Mouse (Mus musculus) skeletal muscle tissue, postnatal 0 days (tissue): Measurements from ENCODE around the gene Trim34a. TPM values are rescaled to one million over a fixed set of nuclear protein-coding genes. Genes with fewer than 3 reads are reported as not detected.

Experiments used
- polyA plus RNA-seq: library from polyadenylated mRNA; unstranded; fragments of >200 nt; fragmentation: Nextera tagmentation; extraction: Ambion mirVana; gene quantifications from 2 replicates; pipeline ENCODE4 v1.2.1, GENCODE M21; 2015

Gene Trim34a
- 1.7 and 2.2 TPM in 2 replicates for polyA plus RNA-seq

DNA sequence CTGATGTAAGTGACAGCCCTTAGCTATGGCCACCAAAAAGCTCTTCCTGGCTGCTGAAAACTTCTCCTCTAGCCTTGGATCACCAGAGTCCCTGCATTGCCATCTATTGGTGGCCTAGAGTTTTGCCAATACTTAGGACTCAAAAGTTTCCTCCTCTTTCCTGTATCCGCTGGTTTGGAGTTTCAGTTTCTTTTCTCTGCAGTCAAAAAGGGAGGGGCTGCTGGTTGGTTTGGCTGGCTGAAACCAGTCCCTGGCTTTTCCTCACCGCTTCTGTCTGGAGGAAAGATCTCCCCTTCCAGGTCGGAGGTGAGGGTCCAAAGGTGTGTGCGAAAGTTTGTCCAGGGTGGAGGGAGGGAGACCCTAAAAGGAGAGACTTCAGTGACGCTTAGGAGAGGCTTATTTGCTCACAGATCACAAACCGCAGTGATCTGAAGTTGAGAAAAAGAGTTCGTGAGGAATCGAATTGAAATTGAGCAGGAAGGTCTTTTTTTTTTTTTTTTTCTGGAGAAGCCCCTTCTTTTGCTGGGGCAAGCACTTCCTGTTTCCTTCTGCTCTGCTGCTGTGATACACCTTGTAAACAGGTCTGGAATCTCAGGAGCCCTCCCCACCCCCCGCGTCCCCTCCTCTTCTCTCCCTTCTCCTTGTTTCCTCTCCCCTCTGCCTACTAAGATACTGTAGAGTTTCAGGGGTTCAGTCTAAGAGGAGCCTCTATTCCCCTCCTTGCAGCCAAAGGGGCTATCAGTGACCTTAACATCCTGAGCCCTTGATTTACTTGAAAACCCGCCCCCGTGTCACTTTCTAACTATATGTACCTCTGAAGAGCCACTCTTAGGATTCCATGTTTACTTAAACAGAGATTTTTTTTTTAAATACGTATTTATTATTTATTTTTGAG, at the start of gene Trim34a:
Gene Trim34a (plus strand): TSS at position 171 of the 895 bp plus-strand sequence.

GRCm38 (mm10) chr7:104195885-104196284, 48.4 kb upstream of the Trim34a start, which contains the start of gene Olfr649:
Gene Olfr649, minus strand, starts transcription at chr7:104195985.

DNA sequence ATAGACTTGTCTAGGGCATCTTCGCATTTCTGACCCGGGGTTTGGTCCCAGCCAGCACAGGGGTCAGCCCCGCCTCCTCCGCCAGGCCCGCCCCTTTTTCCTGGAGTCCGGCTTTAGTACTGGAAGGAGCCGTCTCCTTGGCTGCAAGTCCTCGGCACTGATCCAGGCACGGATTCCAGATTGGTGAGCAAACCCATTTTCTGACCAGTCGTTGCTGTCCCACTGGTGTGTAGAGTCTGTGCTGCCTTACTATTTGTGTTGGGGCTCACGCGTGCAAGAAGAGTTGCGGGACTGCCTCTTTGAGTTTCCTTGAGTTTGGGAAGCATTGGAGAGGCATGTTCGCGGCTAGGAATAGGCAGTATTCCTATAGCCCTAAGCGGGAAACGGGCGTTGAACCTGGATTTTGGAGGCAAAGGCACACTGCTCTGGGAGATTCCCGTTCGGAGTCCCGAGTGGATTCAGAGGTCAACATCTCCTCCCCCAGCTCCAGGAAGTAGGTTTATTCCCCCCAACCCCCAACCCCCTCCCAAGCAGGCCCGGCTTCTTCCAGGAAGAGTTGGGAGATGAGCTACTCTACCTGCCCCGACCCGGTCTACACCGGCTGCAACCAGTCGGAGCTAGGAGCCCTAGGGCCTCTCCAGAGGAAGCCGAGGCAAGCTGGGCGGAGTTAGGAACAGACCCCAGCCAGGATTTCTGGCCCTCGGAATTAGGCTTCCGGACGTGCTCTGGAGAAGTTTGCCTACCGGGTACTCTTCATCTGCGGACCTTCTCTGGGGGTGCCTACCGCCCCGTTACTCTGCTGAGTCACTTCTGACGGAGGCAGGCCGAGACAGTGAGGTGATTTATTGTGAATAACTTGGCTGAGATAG, 25.3 kb upstream of the Trim34a start, which contains the start of gene Trim6:
Gene Trim6 (plus strand): TSS at position 93 of the 869 bp plus-strand sequence.

DNA sequence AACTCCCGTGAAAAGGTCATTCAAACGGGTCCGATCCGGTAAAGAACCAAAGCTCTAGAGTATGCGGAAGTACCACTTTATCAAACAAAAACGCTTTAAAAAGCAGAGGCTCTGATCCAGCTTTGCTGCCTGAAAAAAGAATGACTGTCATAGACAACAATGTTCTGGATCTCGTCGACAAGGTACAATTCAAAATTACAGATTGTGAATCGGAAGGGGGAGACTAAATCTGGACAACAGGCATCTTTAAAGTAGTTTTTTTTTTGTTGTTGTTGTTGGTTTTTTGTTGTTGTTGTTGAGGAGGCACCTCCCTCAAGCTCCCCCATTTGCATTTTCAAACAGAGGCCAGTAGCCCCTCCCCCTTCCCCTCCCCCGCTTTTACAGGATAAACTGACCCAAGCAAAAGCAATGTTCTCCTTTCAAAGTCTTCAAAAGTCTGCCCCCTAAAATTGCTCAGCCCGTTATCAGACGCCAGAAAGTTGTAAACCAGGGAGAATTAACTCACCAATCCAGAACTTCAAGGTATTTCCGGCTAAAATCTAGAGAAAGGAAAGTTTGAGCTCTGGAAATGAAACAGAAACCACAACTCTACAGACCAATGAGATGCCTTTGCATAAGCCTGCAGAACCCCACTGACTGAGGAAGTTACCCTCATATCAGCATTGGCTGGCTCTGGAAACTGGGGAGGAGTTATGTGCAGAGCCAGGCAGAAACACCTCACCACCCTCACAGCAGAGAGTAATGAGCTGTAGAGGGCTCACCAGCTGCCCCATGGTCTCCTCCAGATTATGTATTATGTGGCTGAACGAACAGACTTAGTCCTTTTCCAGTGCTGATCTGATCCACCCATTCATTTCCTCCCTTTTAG, 43.6 kb downstream of the Trim34a start, which contains the start of gene Trim5:
Gene Trim5 (minus strand): TSS at position 519 of the 868 bp plus-strand sequence.

Other genes starting within 250 kb of the Trim34a start
- not detected in 2 replicates for gene Olfr638, start 245.7 kb upstream of the Trim34a start, polyA plus RNA-seq
- gene Olfr639, start 227.2 kb upstream of the Trim34a start, polyA plus RNA-seq = not detected in 2 replicates
- not detected in 2 replicates for gene Olfr640, start 218.9 kb upstream of the Trim34a start, polyA plus RNA-seq
- not detected in 2 replicates for gene Olfr641, start 209.0 kb upstream of the Trim34a start, polyA plus RNA-seq
- gene Olfr642, start 191.8 kb upstream of the Trim34a start, polyA plus RNA-seq = not detected in 2 replicates
- gene 4930516K23Rik, start 183.0 kb upstream of the Trim34a start, polyA plus RNA-seq = not detected in 2 replicates
- gene Olfr644, start 172.6 kb upstream of the Trim34a start, polyA plus RNA-seq = not detected in 2 replicates
- gene Olfr645, start 159.0 kb upstream of the Trim34a start, polyA plus RNA-seq = not detected in 2 replicates
- not detected in 2 replicates for gene Olfr646, start 139.6 kb upstream of the Trim34a start, polyA plus RNA-seq
- gene Ubqln5, start 114.6 kb upstream of the Trim34a start, polyA plus RNA-seq = not detected in 2 replicates
- not detected in 2 replicates for gene Olfr643, start 107.1 kb upstream of the Trim34a start, polyA plus RNA-seq
- not detected in 2 replicates for gene Ubqln3, start 101.2 kb upstream of the Trim34a start, polyA plus RNA-seq
- not detected in 2 replicates for gene Ubqlnl, start 93.9 kb upstream of the Trim34a start, polyA plus RNA-seq
- not detected in 2 replicates for gene Olfm5, start 79.6 kb upstream of the Trim34a start, polyA plus RNA-seq
- gene Olfr648, start 61.1 kb upstream of the Trim34a start, polyA plus RNA-seq = 0.05 TPM in 1 of 2 replicates, not detected in the other
- gene Olfr649, start 48.5 kb upstream of the Trim34a start, polyA plus RNA-seq = not detected in 2 replicates
- 0.56 and 0.97 TPM in 2 replicates for gene Trim6, start 25.7 kb upstream of the Trim34a start, polyA plus RNA-seq
- gene Trim5, start 43.6 kb downstream of the Trim34a start, polyA plus RNA-seq = 0.45 and 0.63 TPM in 2 replicates
- 5.1 and 5.9 TPM in 2 replicates for gene Trim12a, start 71.0 kb downstream of the Trim34a start, polyA plus RNA-seq
- 0.10 TPM in 1 of 2 replicates, not detected in the other for gene Trim34b, start 85.0 kb downstream of the Trim34a start, polyA plus RNA-seq
- 1.6 and 2.2 TPM in 2 replicates for gene Trim12c, start 108.9 kb downstream of the Trim34a start, polyA plus RNA-seq
- 0.12 and 0.28 TPM in 2 replicates for gene Trim30b, start 125.4 kb downstream of the Trim34a start, polyA plus RNA-seq
- 0.14 and 0.54 TPM in 2 replicates for gene Trim30c, start 156.4 kb downstream of the Trim34a start, polyA plus RNA-seq
- 2.5 and 2.7 TPM in 2 replicates for gene Trim30a, start 220.7 kb downstream of the Trim34a start, polyA plus RNA-seq